Mouse (Mus musculus) embryo, embryonic 9.5 days (tissue): ENCODE results near the gene Hoxa6.

Experiments used
- DNase-seq: peaks from one replicate; pipeline ENCODE4 v3.0.0-alpha.2; 2017; ENCODE audit errors: extremely low spot score

Gene Hoxa6

DNA sequence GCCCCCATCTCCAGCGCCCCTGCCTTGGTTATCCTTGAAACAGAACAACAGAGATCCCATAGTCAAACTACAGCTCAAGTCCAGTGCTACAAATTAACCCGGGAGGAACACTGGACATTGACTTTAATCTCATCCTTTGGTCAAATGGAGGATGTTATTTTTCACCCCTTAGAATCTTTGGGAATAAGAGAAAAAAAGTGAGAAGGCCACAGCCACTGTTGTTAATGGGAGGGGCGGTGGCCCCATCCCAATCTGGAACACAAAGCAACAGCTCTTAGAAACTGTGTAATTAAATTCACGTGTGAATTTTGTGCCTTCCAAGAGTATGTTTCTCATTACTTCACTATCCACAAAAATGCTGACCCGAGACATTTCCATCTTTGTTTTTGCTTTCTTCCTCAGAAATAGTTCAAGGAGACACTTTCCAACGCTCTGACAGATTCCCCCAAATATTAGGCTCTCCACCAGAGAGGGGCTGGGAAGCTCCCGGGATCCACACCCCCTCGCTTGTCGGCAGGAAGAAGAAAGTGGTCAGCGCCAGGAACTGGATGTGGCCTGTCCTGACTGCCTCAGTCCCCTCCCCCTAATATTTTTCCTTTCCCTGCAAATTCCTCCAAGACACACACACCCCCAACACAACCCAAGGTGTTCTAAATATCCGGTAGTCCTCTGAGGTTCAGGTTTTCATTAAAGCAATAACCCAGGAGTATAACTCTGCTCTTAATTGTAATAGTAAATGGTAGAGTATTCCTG, 19.1 kb upstream of the Hoxa6 start:
- no peak for DNase-seq

DNA sequence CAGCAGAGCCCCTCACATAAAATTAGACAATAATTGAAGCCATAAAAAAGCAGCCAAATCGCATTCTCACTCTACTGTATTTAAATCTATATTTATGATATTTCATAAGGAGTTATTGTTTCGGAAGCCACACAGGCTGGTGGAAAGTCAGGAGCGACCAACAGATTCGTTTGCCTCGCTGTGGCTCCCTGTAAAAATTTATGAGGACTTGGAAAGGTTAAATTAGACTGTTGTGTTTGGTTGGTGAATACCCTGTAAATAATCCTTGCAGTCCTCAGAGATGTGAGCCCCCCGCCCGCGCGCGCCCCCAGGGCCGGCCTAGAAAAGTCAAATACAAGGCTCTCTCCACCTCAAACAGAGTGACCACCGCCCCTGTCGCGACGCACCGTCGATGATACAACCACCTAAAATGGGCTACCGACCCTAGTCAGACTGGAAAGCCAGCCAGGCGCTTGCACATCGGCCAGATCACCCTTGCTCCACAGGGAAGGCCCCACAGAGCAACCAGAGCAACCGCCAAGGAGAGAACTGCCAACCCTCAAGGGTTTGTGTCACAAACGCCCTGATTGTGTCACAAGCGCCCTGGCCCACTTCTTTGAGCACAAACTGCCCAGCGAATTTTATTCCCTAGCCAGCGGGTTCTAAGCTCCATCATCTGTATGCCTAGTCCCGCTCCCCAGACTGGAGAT, 18.2 kb upstream of the Hoxa6 start:
- DNase-seq = no peak

DNA sequence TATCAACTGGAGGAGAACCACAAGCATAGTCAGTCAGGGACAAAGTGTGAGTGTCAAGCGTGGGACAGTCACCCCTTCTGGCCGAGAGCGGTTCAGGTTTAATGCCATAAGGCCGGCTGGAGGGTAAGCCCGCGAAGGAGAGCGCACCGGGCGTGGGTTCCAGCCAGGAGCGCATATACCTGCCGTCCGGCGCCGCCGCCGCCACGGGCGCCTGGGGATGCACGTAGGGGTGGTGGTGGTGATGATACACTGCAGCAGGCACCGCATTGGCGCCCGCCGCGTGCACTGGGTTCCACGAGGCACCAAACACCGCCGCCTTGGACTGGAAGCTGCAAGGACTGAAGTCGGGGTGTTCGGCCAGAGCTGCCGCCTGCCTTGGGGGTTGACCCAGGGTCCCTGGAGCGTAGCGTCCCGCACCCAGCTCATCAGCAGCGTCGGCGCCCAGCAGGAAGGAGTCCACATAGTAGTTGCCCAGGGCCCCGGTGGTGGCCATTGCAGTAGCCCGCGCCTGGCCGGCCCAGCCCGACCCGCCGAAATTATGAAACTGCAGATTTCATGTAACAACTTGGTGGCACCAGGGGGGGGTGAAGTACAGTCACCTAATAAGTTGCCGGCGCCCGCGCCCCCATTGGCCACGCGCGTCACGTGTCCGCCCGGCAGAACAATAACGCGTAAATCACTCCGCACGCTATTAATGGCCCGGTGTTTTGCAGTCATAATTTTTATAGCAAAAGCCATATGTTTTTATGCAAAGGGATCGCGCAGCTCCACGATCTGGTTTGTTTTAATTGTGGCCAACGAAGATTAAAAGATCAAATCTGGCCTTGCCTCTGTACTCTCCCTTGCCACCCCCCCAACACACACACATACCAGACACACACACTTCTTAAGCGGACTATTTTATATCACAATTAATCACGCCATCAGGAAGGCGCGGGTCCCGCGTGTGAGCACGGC, 17.4 kb upstream of the Hoxa6 start:
- no peak for DNase-seq

DNA sequence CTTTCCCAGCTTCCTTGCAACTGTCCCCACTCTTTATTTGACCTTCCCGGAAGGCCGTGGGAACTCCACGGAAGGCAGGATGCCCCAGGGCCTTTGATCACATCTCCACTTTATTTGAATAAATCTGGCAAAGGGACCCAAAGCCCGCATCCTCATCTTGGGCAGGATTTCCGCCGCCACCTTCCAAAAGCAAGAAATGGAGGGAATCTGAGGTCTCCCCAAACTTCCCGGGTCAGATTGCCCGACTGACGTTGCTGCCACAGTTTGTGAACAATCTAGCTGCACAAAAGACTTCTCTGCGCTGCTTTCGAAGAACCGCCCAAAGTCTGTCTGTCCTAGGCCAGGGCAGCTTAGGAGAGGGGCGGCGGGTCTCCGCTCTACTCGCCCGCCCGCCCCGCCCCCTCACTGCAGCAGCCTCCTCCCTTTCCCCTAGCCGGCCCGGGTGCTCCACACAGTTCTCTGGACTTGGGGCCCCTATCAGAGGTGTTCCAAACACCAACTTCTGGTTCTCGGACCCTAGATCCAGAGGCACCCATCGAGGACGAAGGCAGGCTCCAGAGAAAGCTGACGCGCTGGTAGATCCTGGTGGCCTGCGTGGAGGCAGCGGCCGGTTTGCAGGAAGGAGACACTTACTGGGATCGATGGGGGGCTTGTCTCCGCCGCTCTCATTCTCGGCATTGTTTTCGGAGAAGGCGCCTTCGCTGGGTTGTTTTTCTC, 16.5 kb upstream of the Hoxa6 start:
- DNase-seq = no peak

DNA sequence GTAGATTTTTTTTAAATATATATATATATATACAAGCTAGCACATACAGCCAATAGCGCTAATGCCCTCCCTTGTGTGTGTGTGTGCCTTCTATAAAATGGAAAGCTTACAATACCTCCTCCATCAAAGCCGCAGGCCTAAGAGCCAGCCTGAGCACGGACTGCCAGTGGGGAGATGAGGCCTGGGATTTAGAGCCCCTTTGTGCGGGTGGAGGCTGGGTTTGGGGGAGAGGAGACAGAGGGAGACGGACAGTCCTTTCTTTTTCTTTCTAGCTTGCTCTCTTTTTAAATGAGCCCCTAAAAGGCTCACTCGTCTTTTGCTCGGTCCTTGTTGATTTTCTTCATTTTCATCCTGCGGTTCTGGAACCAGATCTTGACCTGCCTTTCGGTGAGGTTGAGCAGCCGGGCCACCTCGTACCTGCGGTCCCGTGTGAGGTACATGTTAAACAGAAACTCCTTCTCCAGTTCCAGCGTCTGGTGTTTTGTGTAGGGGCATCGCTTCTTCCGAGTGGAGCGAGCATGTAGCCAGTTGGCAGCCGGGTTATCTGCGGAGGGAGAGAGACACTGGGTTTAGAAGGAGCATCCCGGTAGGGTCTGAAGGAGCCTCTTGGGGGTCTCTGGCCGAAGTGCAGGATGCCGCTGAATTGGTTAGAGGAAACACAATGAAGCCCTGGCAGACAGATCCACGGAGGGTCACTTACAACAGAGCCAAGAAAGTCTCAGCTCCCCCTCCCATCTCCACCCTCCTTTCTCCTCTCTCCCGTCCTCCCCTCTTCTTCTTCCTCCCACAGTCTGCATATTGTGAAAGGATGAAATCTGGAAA, 15.6 kb upstream of the Hoxa6 start:
- DNase-seq = no peak

DNA sequence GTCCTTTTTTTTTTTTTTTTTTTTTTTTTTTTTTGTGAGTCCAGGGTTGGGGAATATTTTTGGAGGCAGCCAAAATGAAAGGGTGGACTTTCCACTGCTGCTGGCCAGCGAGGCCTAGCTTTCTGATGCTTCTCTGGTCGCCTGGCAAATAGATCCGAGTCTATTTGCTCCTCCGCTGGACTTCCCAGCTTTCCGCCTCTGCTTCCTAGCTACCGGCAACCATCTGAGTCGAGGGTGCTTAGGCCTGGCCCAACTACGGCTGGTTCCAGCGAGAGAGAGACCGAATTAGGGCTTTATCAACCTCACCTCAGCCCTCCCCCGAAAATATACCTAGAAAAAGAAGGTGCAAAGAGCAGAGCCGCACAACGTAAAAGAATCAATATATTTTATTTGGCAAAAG, 14.2 kb upstream of the Hoxa6 start:
- DNase-seq = no peak

DNA sequence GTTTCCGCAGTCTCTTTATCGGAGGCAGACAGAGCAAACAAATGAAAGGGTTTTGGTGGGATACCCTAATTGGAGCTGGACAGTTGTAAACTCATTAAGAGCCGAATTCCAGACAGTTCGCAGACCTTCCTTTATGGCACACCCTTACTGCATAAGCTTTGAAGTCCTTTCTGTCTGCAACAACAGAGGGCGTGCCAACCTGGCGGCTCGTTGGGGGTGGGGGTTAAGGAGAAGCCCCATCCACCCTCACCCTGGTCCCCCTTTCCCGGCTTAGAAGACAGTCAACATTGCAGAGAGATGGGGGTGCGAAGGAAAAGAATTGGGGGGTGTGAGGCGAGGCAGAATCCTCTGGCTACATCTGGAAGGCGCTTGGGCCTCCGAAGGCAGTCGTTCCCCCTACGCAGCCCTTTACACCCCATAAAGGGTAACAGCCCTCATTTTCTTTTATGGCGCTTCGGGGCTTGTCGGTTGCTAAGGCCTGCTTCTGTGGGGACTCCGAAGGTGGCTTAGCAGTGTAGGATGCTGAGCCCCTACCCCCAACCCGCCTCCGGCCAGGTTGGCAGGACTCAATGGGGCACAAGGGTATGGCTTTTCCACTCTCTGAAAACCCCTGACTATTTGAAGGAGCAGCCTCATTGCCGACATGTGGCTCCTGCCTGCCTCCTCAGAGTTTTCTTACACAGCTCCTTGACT, 13.6 kb upstream of the Hoxa6 start:
- no peak for DNase-seq

DNA sequence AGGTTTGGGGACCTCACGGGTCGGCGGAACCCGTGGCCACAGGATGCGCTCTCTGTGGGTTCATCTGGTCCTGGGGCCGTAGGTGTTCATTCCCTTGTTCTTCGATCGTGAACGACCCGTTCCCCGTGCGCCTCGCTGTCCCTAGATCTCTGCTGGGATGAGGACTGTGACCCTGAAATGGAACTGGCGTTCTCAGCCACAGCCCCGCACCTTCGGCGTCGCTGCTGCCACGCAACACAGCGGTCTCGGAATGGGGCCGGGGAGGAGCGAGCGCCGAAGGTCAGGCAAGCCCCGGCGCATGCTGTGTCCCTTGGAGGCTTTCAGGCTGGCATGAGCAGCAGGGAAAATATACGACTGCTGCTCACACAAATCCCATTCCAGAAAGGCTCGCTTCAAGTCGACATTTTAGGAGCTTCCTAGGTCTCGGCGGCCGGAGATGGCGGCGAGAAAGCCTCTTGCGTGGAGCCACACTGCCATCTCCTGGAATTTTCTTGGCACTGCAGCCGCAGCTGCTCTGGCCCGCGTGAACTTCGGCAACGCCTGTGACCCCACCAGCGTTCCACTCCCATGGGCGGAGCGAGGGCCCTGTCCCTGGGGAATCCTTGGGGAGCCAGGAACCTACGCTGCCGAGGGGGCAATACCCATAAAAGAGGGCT, 12.9 kb upstream of the Hoxa6 start, which contains the start of gene Hoxa7:
TSS of gene Hoxa7 (minus strand) at position 518 of the 656 bp plus-strand sequence.
- peak; percentile 92 for DNase-seq

DNA sequence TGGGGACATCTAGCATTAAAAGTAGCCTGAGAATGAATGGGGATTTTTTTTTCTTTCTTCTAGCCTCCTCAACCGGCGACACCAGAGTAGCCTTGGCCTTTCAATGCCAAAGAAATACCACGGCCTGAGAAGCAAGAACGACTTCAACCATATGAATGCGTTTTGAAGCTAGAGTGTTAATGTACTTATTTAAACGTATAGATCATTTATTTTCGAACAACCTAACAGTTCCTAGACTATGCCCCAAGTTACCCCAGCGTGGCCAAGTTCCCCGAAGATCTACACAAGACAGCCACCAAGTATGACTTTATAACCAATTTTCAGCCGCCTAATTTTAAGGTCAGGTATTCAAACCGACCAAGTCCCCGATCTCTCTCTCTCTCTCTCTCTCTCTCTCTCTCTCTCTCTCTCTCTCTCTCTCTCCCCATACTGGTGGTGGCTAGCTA, 12.4 kb upstream of the Hoxa6 start:
- no peak for DNase-seq

DNA sequence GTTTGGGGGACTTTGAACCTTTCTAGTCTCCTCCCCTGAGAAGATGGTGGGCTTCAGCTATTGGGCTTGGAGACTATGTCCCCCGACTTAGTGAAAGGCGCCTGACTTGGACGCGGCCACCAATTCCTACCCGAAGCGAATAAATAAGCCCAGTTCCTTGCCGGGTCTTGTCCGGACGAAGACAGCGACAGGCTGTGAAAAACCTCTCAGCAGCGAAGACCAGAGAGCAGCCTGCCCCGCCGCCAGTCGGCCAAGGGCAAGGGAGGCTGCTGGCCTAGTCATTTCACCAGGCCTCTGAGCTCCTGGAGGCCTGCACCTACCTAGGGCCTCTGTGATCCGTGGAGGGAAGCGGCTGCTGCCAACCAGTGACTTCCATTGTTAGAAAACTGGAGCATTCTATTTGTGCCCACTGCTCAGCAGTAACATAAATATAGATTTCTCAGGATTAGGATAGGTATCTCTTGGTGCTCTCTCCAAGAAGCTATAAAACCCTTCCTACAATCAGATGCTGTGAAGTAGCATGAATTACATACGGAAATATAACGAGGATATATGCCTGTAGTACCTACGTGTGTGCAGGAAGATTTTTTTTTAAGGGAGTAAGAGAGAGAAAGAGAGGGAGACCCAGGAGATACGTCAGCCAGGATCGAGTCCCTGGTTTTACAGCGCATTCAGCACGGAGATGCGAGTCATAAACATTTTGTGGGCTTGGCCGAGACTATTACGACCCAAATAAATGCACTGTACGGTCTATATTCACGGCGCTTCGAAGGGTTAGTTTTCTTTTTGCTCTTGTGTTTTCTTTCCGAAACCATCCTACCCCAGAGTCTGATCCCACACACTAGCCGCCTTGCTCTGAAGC, 11.7 kb upstream of the Hoxa6 start:
- DNase-seq = no peak

DNA sequence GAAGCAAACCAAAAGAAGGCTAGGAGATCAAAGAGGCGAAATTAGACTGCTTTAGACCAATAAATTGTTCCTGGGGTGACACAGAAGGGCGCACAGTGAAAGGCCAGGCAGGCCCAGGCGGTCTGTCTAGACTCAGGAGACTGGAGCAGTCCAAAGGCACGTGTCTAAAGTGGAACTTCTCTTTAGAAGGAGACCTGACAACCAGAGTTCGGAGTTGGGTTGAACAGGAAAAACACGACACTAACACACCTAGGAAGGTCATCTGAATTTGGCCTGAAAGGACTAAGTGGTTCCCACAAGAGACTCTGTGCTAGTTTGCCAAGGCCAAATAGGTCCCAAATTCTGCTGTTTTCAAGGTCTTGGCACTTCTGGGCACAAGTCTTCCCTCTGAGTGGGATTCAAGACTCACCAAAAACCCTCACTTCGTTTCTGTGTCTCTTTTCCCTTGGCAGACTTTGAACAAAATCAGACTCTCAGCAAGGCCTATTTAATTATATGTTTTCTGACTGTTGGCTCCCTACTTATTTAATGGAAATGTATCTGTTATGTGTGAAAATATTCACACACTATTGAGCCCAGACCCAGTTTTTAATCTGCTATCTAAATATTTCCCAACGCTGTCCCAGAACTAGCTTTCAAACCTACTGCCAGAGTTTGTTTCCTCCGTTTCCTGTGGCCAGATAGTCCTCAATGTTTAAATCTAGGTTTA, 10.9 kb upstream of the Hoxa6 start:
- DNase-seq = no peak

DNA sequence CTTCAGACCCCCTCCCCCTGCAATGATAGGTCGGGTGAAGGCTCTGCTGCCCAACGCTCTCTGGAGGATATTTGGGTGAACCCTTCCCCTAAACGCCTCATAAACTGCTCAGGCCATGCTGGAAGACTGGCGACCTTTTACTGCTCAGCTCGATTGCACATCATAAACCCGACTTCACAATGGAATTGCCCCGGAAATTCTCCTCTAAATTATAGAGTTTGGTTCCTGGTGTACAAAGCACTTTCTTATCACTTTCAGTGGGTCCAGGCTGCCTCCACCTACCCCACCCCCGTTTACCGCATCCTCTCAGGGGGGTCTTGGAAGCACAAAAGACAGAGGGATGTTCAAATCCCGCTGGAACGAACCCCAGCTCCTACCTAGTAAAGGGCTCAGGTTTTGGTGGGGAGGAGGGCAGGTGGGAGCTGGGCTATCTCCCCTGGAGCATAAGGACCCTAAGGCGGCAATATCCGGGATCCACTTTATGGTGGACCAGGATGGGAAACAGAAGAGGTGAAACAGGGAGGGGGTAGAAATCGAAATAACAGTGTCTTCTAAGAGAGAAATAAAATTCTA, 10.2 kb upstream of the Hoxa6 start:
- DNase-seq = no peak

DNA sequence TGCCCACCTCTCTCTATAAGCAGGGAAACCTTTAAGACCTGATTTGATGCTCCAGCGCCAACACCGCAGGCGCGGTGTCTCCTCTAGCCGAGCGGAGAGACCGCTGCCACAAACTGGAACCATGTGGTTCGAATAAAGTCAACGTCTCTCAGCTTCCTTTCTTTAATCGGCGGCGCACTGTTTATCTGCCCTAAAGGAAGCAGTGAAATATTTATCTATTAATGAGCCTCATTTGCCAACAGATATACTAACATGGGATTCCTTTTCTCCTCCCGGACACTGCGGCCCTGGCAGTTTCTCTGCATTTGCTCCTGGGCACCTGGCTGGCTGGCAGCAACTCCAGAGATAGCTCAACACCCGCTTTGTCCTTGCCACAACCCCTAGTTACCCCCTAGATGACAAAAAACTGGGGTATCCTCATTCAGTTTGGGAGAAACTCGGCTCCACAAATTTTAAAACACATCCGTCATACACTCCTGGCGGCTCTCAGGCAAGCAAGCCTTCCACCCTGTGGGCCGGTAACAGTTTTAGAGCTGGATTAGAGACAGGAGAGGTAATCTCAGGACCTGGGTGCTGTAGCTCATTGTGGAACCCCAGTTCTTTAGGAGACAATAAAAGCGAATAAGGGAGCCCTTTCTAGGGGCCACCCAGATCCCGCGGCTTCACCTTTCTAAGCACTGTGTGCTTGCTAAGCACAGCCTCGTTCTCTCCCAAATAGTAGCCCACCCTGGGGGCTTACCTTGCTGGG, 9.5 kb upstream of the Hoxa6 start:
- no peak for DNase-seq

DNA sequence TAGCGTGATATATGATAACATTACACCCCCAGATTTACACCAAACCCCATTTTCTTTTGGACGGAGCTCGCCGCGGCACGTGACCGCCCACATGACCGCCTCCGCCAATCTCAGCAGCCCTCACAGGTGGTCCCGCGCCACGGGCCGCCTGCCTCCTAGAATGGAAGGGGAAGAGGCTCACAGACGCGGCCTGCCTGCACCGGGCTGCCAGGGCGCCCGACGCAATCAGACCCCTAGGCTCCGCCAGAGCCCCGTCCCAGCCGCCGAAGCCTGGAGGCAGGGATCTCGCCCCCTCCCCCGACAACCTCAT, 8.9 kb upstream of the Hoxa6 start:
- peak; percentile 84 for DNase-seq

DNA sequence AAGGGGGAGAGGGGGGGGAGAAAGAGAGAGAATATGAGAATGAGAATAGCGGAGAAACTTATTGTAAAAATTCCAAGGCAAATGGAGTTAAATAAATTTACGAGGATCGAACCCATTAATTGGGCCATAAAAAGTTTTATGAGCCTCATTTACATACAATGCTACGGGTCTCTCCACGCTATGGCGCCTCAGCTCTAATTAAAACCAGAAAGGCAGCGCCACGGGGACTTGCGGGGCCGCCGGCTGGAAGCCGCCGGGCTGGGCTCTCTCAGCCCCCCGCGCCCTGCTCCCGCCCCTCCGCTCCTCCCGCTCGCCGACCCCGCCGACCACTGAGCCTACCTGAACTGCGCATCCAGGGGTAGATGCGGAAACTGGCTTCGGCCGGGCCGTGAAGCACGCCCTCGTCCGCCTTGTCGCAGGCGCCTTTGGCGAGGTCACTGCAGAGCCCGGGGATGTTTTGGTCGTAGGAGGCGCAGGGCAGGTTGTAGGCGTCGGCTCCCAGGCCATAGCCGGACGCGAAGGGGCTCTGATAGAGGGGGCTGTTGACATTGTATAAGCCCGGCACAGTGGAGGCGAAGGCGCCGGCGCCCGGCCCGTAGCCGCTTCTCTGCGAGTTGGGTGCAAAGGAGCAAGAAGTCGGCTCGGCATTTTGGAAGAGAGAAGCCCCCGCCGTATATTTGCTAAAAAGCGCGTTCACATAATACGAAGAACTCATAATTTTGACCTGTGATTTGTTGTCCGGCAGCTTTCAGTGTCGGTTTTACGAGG, 8.4 kb upstream of the Hoxa6 start:
- no peak for DNase-seq
